Mouse (Mus musculus) ES-Bruce4 (cell line): ENCODE results near the gene Nrxn1.

Experiments
- CTCF ChIP-seq: IDR thresholded peaks from one replicate; pipeline ENCODE4 v1.8.1; 2011; ENCODE audit warnings: low read depth, low read length
- POLR2A ChIP-seq: IDR thresholded peaks from one replicate; pipeline ENCODE4 v1.8.1; 2011; ENCODE audit warnings: low read length; ENCODE audit not compliant: insufficient read depth

- no peak for TF ChIP-seq POLR2A
- TF ChIP-seq CTCF = no peak
These were observed 548.1 kb downstream of the Nrxn1 start for GRCm38 (mm10) chr17:90544639-90545259.
